Mouse (Mus musculus) bone marrow macrophage, adult 2 months (primary cell): Measurements from ENCODE around the gene Rps6kb2.
A peak's percentile ranks its signal among the peaks of the same experiment; 100 is the strongest.

Source experiments
- CTCF ChIP-seq: IDR thresholded peaks from 2 replicates; pipeline ENCODE4 v1.5.1; 2012; ENCODE audit warnings: low read depth, mild to moderate bottlenecking, low read length, moderate library complexity
- POLR2A ChIP-seq: IDR thresholded peaks from 2 replicates; pipeline ENCODE4 v1.6.1; 2012; ENCODE audit warnings: mild to moderate bottlenecking, low read depth, low read length, borderline replicate concordance

GRCm38 (mm10) chr19:4206971-4207370, 43.8 kb upstream of the Rps6kb2 start:
- TF ChIP-seq POLR2A (no peak), CTCF (peak; percentile 83)
